Mouse (Mus musculus) heart, embryonic 14.5 days (tissue): ENCODE measurements around the gene Ptprn2. TPM values are rescaled to one million over a fixed set of nuclear protein-coding genes. Genes with fewer than 3 reads are reported as not detected.
A peak's percentile ranks its signal among the peaks of the same experiment; 100 is the strongest.

Experiments
- ATAC-seq: fragments of 200-750 bp; cut with Nextera tagmentation; 2 replicates; pipeline ENCODE4 v1.8.0; 2017; ENCODE audit warnings: low read depth, moderate TSS enrichment; ENCODE audit not compliant: insufficient number of reproducible peaks, insufficient read depth, low FRiP score
- H3K27ac ChIP-seq, 2 experiments: fragments of 200-500 bp in 1 of 2; fragments of 300-500 bp in 1 of 2; sonication (generic) in 1 of 2; replicated peaks in 1 of 2; 2 replicates each; pipeline ENCODE4 v1.5.1; 2012 to 2014; ENCODE audit warnings: low read depth in 2 of 2, low read length in 2 of 2, control low read depth in 1 of 2, mild to moderate bottlenecking in 1 of 2, mixed read lengths in 1 of 2; ENCODE audit not compliant: control insufficient read depth in 1 of 2, insufficient read depth in 1 of 2
- H3K27me3 ChIP-seq: fragments of 300-500 bp; sonication (generic); 2 replicates; pipeline ENCODE4 v1.6.1; 2014; ENCODE audit warnings: mild to moderate bottlenecking, low read length, control low read depth; ENCODE audit not compliant: control insufficient read depth, insufficient read depth
- H3K36me3 ChIP-seq: fragments of 300-500 bp; sonication (generic); 2 replicates; pipeline ENCODE4 v1.6.1; 2014; ENCODE audit warnings: mild to moderate bottlenecking, control low read depth, low read length, mixed read lengths; ENCODE audit not compliant: control insufficient read depth, insufficient read depth
- H3K4me1 ChIP-seq, 2 experiments: fragments of 200-500 bp in 1 of 2; fragments of 300-500 bp in 1 of 2; sonication (generic) in 1 of 2; 2 replicates each; pipeline ENCODE4 v1.6.1; 2012 to 2014; ENCODE audit warnings: low read length in 2 of 2, control low read depth in 1 of 2, mixed read lengths in 1 of 2; ENCODE audit not compliant: control insufficient read depth in 2 of 2, insufficient read depth in 2 of 2
- H3K4me2 ChIP-seq: fragments of 300-500 bp; sonication (generic); 2 replicates; pipeline ENCODE4 v1.6.1; 2014; ENCODE audit warnings: mild to moderate bottlenecking, low read length
- H3K4me3 ChIP-seq, 2 experiments: fragments of 200-500 bp in 1 of 2; fragments of 300-500 bp in 1 of 2; sonication (generic) in 1 of 2; 2 replicates each; pipeline ENCODE4 v1.5.1; 2012 to 2014; ENCODE audit warnings: low read length in 2 of 2, mild to moderate bottlenecking in 2 of 2, control low read depth in 1 of 2, low read depth in 1 of 2, moderate library complexity in 1 of 2; ENCODE audit not compliant: control insufficient read depth in 1 of 2, insufficient read depth in 1 of 2
- H3K9ac ChIP-seq: fragments of 300-500 bp; sonication (generic); 2 replicates; pipeline ENCODE4 v1.6.1; 2014; ENCODE audit warnings: mild to moderate bottlenecking, low read length
- H3K9me3 ChIP-seq: fragments of 300-500 bp; sonication (generic); 2 replicates; pipeline ENCODE4 v1.6.1; 2016; ENCODE audit warnings: low read length, control low read depth; ENCODE audit not compliant: control insufficient read depth
- WGBS: fragments of 180-500 bp; shearing (Covaris S2); extraction: QIAGEN DNeasy Blood & Tissue Kit; methylation state at CpG from one replicate; pipeline ENCODE4 v1.1.7; 2014; 5-methylcytosine and 5-hydroxymethylcytosine counted together
- polyA plus RNA-seq: library from polyadenylated mRNA; unstranded; fragments of >200 nt; fragmentation: Nextera tagmentation; extraction: Ambion mirVana; gene quantifications from 2 replicates; pipeline ENCODE4 v1.2.1, GENCODE M21; 2014

Gene Ptprn2
- polyA plus RNA-seq, 1 experiment from 2014 or later = 0.20 TPM

GRCm38 (mm10) chr12:117200117-117200516, 714.6 kb downstream of the Ptprn2 start:
- peak overlapping the region; percentile 59 for H3K4me2 ChIP-seq
- no peaks in the 10 kb centered on the region for H3K36me3 ChIP-seq
- H3K27me3 ChIP-seq = no peaks in the 10 kb centered on the region
- WGBS = 5% methylated on average over 9 of the region's 9 CpGs
- H3K9me3 ChIP-seq = no peaks in the 10 kb centered on the region
- peak; percentile 86 for ATAC-seq
- H3K4me1 ChIP-seq = peaks cover 7 to 18% of the 10 kb centered on the region in 2 experiments; a peak in 3 of 4 replicates
- H3K9ac ChIP-seq = 0 out of 2 replicates have a peak overlapping the region, but pooled peaks have one; percentile 9
- peak overlapping the region; percentile 7 to 20; a peak in 3 of 4 replicates for H3K4me3 ChIP-seq
- H3K27ac ChIP-seq = peak overlapping the region; percentile 81 to 87

GRCm38 (mm10) chr12:117200590-117200989, 715.1 kb downstream of the Ptprn2 start:
- peaks cover 7 to 18% of the 10 kb centered on the region in 2 experiments; a peak in 3 of 4 replicates for H3K4me1 ChIP-seq
- 10% methylated on average over 5 of the region's 5 CpGs for WGBS
- H3K27me3 ChIP-seq = no peaks in the 10 kb centered on the region
- peak overlapping the region; percentile 59 for H3K4me2 ChIP-seq
- peak overlapping the region; percentile 81 to 87 for H3K27ac ChIP-seq
- no peaks in the 10 kb centered on the region for H3K9me3 ChIP-seq
- ATAC-seq = peak; percentile 68; the same call in 1 of the 2 replicates
- 0 out of 2 replicates have a peak overlapping the region, but pooled peaks have one; percentile 9 for H3K9ac ChIP-seq
- H3K36me3 ChIP-seq = no peaks in the 10 kb centered on the region
- H3K4me3 ChIP-seq = peak overlapping the region; percentile 7 to 20; a peak in 3 of 4 replicates

GRCm38 (mm10) chr12:117203506-117203905, 718.0 kb downstream of the Ptprn2 start:
- no peaks in the 10 kb centered on the region for H3K27me3 ChIP-seq
- peaks cover 7 to 12% of the 10 kb centered on the region in 2 experiments; a peak in 3 of 4 replicates for H3K4me1 ChIP-seq
- no peaks in the 10 kb centered on the region for H3K9me3 ChIP-seq
- H3K9ac ChIP-seq = no peak overlapping the region
- 82% methylated on average over 7 of the region's 7 CpGs for WGBS
- no peak for ATAC-seq
- no peak overlapping the region for H3K4me3 ChIP-seq
- H3K27ac ChIP-seq = no peak overlapping the region
- H3K4me2 ChIP-seq = no peak overlapping the region
- H3K36me3 ChIP-seq = no peaks in the 10 kb centered on the region

GRCm38 (mm10) chr12:117204905-117205304, 719.4 kb downstream of the Ptprn2 start:
- Histone ChIP-seq H3K27me3 (no peaks in the 10 kb centered on the region), H3K27ac (no peak overlapping the region), H3K36me3 (no peaks in the 10 kb centered on the region), H3K4me3 (no peak overlapping the region), H3K9me3 (no peaks in the 10 kb centered on the region), H3K9ac (no peak overlapping the region), H3K4me2 (no peak overlapping the region), H3K4me1 (peaks cover 7 to 12% of the 10 kb centered on the region in 2 experiments; a peak in 3 of 4 replicates)
- ATAC-seq = no peak

- Histone ChIP-seq H3K9ac (no peak overlapping the region), H3K36me3 (no peaks in the 10 kb centered on the region), H3K9me3 (no peaks in the 10 kb centered on the region), H3K4me2 (no peak overlapping the region), H3K4me3 (no peak overlapping the region), H3K27ac (no peak overlapping the region), H3K27me3 (no peaks in the 10 kb centered on the region), H3K4me1 (no peaks in the 10 kb centered on the region)
- WGBS = 56% methylated on average over 4 of the region's 4 CpGs
- ATAC-seq = no peak
Observed at GRCm38 (mm10) chr12:117207421-117208120, 722.1 kb downstream of the Ptprn2 start.

- no peaks in the 10 kb centered on the region for H3K4me1 ChIP-seq
- no peaks in the 10 kb centered on the region for H3K9me3 ChIP-seq
- no peak for ATAC-seq
- H3K4me2 ChIP-seq = no peak overlapping the region
- no peak overlapping the region for H3K4me3 ChIP-seq
- H3K9ac ChIP-seq = no peak overlapping the region
- 89% methylated on average over 4 of the region's 4 CpGs for WGBS
- H3K27ac ChIP-seq = no peak overlapping the region
- H3K27me3 ChIP-seq = no peaks in the 10 kb centered on the region
- no peaks in the 10 kb centered on the region for H3K36me3 ChIP-seq
Observed at GRCm38 (mm10) chr12:117210467-117210866, 724.9 kb downstream of the Ptprn2 start.

GRCm38 (mm10) chr12:117213531-117213930, 728.0 kb downstream of the Ptprn2 start:
- H3K4me1 ChIP-seq = no peaks in the 10 kb centered on the region
- no peaks in the 10 kb centered on the region for H3K27me3 ChIP-seq
- WGBS = 64% methylated on average over 1 of the region's 1 CpGs
- no peaks in the 10 kb centered on the region for H3K9me3 ChIP-seq
- H3K36me3 ChIP-seq = no peaks in the 10 kb centered on the region
- no peak overlapping the region for H3K27ac ChIP-seq
- ATAC-seq = no peak
- no peak overlapping the region for H3K4me2 ChIP-seq
- no peak overlapping the region for H3K4me3 ChIP-seq
- no peak overlapping the region for H3K9ac ChIP-seq
